Mouse (Mus musculus) kidney, adult 2 months (tissue): ENCODE data around the gene Spata6.

Experiments used
- CTCF ChIP-seq: fragments of 200-500 bp; conservative IDR thresholded peaks from 2 replicates; pipeline ENCODE4 v1.5.1; 2011; ENCODE audit warnings: low read depth, mild to moderate bottlenecking, control low read depth, low read length, moderate library complexity, mixed read lengths; ENCODE audit not compliant: insufficient read depth, insufficient read length
- POLR2A ChIP-seq: fragments of 200-500 bp; IDR thresholded peaks from one replicate; pipeline ENCODE4 v1.6.1; 2011; ENCODE audit warnings: low read depth, low read length, control low read depth

DNA sequence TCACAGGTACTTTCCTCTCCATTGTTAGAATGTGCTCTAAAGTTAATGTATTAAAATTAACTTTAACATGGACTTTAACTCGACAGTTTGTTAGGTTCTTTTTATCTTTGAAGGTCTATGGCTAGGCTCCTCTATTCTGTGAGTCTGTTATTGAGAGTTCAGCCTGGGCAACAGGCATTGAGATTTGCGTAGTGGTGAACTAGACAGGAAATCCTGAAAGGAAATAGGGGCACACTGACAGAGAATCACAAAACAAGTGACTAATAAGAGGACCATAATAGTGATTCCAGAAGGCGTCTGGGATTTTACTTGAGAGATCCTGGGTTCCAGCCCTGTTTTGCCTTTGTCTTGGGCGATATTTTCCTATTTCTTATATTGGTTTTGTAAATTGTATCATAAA is 488 bp upstream of the Spata6 start:
- TF ChIP-seq CTCF = no peak
- TF ChIP-seq POLR2A = no peak
